Mouse (Mus musculus) kidney, postnatal 4 days (tissue): ENCODE measurements around the gene Bphl.
A peak's percentile ranks its signal among the peaks of the same experiment; 100 is the strongest.
"Not testable (repeated sequence)": the region's sequence is repeated elsewhere in the genome, so short reads cannot be mapped to it uniquely, and the experiment has no call there.

Source experiments
- DNase-seq, 2 experiments: peaks; one replicate each; pipeline ENCODE4 v3.0.0; 2021; ENCODE audit warnings: mixed read lengths in 2 of 2

Bphl gene

GRCm38 (mm10) chr13:34053673-34054282 lies 16.4 kb downstream of the Bphl start:
- no peak for DNase-seq

GRCm38 (mm10) chr13:34054391-34054790 lies 17.0 kb downstream of the Bphl start:
- no peak for DNase-seq

DNA sequence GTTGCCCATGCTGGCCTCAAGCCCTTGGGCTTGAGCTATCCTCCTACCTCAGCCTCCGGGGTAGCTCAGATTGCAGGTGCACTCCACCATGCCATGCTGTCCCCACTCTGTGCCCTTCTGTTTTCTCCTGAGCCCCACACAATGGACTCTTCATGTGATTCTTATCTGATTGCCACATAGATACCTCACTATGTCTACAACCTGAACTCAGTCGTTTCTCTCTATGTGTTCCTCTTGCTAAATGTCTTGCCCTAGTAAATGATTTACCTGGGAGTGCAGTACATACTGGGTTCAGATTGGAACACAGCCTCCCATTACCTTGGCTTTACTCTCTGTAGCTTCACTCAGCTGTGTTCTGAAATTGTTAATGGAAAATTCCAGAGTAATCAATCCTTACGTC lies 17.6 kb downstream of the Bphl start:
- DNase-seq: no peak

DNA sequence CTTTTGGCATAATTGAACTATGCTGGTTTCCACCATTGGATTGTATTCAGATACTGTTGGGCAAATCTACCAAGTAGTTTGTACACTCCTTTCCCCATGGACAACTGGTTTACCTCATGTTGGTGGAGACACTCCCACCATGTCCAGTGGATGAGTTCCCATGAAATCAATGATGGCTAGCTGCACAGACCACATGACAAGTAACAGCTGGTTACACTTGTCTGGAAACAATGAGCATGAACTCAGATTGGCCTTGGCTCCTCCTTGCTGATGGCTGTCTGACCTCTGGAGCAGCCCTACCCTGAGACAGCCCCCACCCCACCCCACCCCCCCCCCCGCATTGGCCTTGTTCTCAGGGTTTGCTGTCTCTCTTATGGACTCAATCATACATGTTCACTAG lies 19.9 kb downstream of the Bphl start:
- no peak for DNase-seq

GRCm38 (mm10) chr13:34060061-34060460 lies 22.7 kb downstream of the Bphl start:
- DNase-seq: no peak

GRCm38 (mm10) chr13:34062466-34062865 lies 25.1 kb downstream of the Bphl start:
- peak in 1 of 2 experiments; percentile 35 for DNase-seq

GRCm38 (mm10) chr13:34066351-34066750 lies 29.0 kb downstream of the Bphl start:
- DNase-seq: no peak

DNA sequence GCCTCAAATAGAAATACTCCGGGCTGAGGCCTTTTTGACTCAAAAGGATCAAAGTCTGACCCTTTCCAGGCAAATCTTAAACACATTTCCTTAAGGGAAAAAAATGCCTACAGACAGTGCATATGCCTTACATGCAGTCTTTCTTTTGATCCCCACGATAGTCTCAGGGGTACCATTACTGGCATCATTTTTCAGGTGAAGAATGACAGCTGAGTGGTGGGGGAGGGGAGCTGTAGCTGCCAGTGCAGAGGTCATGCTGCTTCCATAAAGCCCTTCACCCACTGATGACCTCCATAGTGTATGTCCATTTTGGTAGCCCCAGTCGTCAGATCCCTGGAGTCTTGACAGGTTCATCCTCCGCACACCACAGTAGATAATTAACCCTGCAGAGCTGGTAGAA lies 32.9 kb downstream of the Bphl start:
- DNase-seq: no peak

DNA sequence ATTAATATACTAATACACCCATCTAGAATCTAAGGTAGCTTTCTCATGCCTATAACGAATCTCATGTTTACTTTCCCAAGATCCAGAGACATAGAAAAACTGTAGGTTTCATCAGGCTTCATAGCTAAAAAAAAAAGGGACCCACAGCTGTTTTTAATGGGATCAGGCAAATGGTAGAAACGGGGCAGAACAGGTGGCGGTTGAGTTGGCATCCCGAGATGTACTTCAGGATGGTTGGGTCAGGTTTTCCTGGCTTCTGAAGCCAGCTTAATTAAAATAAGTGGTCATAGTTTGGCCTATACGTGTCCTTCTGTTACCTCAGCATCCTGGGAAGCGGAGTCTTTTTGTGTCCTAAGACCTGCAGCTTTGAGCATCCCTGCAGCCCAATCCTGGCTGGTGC lies 34.4 kb downstream of the Bphl start:
- no peak for DNase-seq

GRCm38 (mm10) chr13:34072847-34073246 lies 35.5 kb downstream of the Bphl start:
- no peak for DNase-seq

GRCm38 (mm10) chr13:34074441-34074840 lies 37.0 kb downstream of the Bphl start:
- DNase-seq: not testable (repeated sequence)

DNA sequence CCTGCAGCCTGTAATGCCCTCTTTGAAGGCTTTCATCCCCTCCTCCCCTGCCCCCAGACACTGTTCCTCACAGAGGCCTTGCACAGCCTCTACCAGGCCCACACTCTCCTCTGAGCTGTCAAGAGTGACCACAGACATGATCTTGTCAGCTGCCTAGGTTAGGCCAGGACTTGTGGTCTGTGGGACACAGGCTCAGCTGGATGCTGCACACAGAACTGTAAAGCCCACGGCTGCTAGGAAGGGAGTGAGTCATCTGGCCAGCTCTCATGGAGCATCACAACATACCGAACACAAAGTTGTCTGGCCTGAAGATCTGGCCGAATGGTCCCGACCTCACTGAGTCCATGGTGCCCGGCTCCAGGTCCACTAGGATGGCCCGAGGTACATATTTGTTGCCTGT lies 38.5 kb downstream of the Bphl start:
- not testable (repeated sequence) for DNase-seq

- peak; percentile 32 to 49 for DNase-seq
Measured at GRCm38 (mm10) chr13:34076561-34077491, 39.4 kb downstream of the Bphl start.

GRCm38 (mm10) chr13:34077492-34078271 lies 40.3 kb downstream of the Bphl start, which contains the start of gene Tubb2a:
Gene Tubb2a, minus strand, starts transcription at chr13:34078007.
- peak; percentile 93 to 96 for DNase-seq

GRCm38 (mm10) chr13:34078500-34079280 lies 41.3 kb downstream of the Bphl start:
- no peak for DNase-seq

DNA sequence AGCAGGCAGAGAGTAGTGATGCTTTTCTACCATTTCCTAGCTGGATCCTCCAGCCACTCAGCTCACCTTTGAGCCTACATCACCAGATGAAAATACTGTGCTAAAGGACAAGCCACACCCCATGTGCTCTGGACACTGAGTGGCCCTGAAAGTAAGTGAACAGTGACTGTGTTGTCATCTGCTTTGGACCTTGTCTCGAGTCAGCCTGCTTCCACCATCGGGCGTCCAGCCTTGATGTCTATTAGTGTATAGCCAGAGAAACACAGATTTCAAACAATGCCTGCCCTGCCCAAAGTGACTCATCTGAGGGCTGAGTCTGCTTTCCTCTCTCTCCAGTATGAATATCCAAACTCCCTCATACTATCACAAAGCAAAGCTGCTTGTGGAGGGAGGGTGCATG lies 42.4 kb downstream of the Bphl start:
- no peak for DNase-seq

GRCm38 (mm10) chr13:34081926-34082325 lies 44.5 kb downstream of the Bphl start:
- no peak for DNase-seq

GRCm38 (mm10) chr13:34084026-34084750 lies 46.8 kb downstream of the Bphl start:
- DNase-seq: no peak

GRCm38 (mm10) chr13:34087052-34087812 lies 49.8 kb downstream of the Bphl start:
- DNase-seq: no peak

DNA sequence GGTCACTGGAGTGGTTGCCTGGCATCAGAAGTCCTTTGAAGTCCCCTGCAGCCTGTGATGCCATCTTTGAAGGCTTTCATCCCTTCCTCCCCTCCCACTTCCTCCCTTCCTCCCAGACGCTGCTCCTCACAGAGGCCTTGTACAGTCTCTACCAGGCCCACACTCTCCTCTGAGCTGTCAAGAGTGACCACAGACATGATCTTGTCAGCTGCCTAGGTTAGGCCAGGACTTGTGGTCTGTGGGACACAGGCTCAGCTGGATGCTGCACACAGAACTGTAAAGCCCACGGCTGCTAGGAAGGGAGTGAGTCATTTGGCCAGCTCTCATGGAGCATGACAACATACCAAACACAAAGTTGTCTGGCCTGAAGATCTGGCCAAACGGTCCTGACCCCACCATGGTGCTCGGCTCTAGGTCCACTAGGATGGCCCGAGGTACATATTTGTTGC lies 50.8 kb downstream of the Bphl start:
- DNase-seq: not testable (repeated sequence)

- no peak for DNase-seq
Measured at GRCm38 (mm10) chr13:34088871-34089288, 51.5 kb downstream of the Bphl start.
